Mouse (Mus musculus): ENCODE results near the gene Teddm1a. TPM values are rescaled to one million over a fixed set of nuclear protein-coding genes. Genes with fewer than 3 reads are reported as not detected.

The Teddm1a gene
- polyA plus RNA-seq, 1 experiment from 2014 or later, result not detected

GRCm38 (mm10) chr1:153886024-153886633 lies 5.4 kb upstream of the Teddm1a start:
- no peak overlapping the region for H3K4me3 ChIP-seq (replicated peaks; ENCODE audit: low read length)
- H3K27me3 ChIP-seq (ENCODE audit: control insufficient read depth, insufficient read depth, low read length), result no peaks in the 10 kb centered on the region
- no peak overlapping the region for H3K4me2 ChIP-seq (ENCODE audit: low read depth, low read length)
- H3K9me3 ChIP-seq (replicated peaks; ENCODE audit: control insufficient read depth, low read length), result no peaks in the 10 kb centered on the region
- 36% methylated on average over 17 of the region's 17 CpGs for WGBS
- no peaks in the 10 kb centered on the region for H3K4me1 ChIP-seq (ENCODE audit: control insufficient read depth, insufficient read depth, low read length)
- H3K36me3 ChIP-seq (ENCODE audit: control insufficient read depth, insufficient read depth, low read length), result no peaks in the 10 kb centered on the region
- no peak overlapping the region for H3K9ac ChIP-seq (ENCODE audit: low read length)
- no peak overlapping the region for H3K27ac ChIP-seq (ENCODE audit: low read length)
- no peak for ATAC-seq (ENCODE audit: insufficient read depth, low FRiP score)

- Histone ChIP-seq H3K27me3 (ENCODE audit: control insufficient read depth, insufficient read depth, low read length) (no peaks in the 10 kb centered on the region), H3K9me3 (replicated peaks; ENCODE audit: control insufficient read depth, low read length) (no peaks in the 10 kb centered on the region), H3K9ac (ENCODE audit: low read length) (no peak overlapping the region), H3K4me1 (ENCODE audit: control insufficient read depth, insufficient read depth, low read length) (0 out of 2 replicates have a peak, but pooled peaks cover under 1% of the 10 kb centered on the region), H3K4me2 (ENCODE audit: low read depth, low read length) (no peak overlapping the region), H3K27ac (ENCODE audit: low read length) (no peak overlapping the region), H3K4me3 (replicated peaks; ENCODE audit: low read length) (no peak overlapping the region), H3K36me3 (ENCODE audit: control insufficient read depth, insufficient read depth, low read length) (no peaks in the 10 kb centered on the region)
- ATAC-seq (ENCODE audit: insufficient read depth, low FRiP score), result no peak
- WGBS, result 95% methylated on average over 10 of the region's 10 CpGs
These were observed 1.4 kb upstream of the Teddm1a start for GRCm38 (mm10) chr1:153890121-153890520.

- Histone ChIP-seq H3K4me2 (ENCODE audit: low read depth, low read length) (no peak overlapping the region), H3K4me1 (ENCODE audit: control insufficient read depth, insufficient read depth, low read length) (0 out of 2 replicates have a peak, but pooled peaks cover 3% of the 10 kb centered on the region), H3K9me3 (replicated peaks; ENCODE audit: control insufficient read depth, low read length) (no peaks in the 10 kb centered on the region), H3K27me3 (ENCODE audit: control insufficient read depth, insufficient read depth, low read length) (no peaks in the 10 kb centered on the region), H3K27ac (ENCODE audit: low read length) (no peak overlapping the region), H3K9ac (ENCODE audit: low read length) (no peak overlapping the region), H3K36me3 (ENCODE audit: control insufficient read depth, insufficient read depth, low read length) (no peaks in the 10 kb centered on the region), H3K4me3 (replicated peaks; ENCODE audit: low read length) (no peak overlapping the region)
- ATAC-seq (ENCODE audit: insufficient read depth, low FRiP score), result no peak
- WGBS, result 63% methylated on average over 2 of the region's 2 CpGs
These were observed 2.2 kb downstream of the Teddm1a start for GRCm38 (mm10) chr1:153893746-153894145.

- H3K36me3 ChIP-seq (ENCODE audit: control insufficient read depth, insufficient read depth, low read length), result no peaks in the 10 kb centered on the region
- H3K9me3 ChIP-seq (replicated peaks; ENCODE audit: control insufficient read depth, low read length), result no peaks in the 10 kb centered on the region
- no peak overlapping the region; the same call in 1 of the 2 replicates for H3K27ac ChIP-seq (ENCODE audit: low read length)
- ATAC-seq (ENCODE audit: insufficient read depth, low FRiP score), result no peak
- H3K4me2 ChIP-seq (ENCODE audit: low read depth, low read length), result no peak overlapping the region
- H3K4me3 ChIP-seq (replicated peaks; ENCODE audit: low read length), result no peak overlapping the region
- 43% methylated on average over 8 of the region's 8 CpGs for WGBS
- no peak overlapping the region for H3K9ac ChIP-seq (ENCODE audit: low read length)
- no peaks in the 10 kb centered on the region for H3K27me3 ChIP-seq (ENCODE audit: control insufficient read depth, insufficient read depth, low read length)
- 0 out of 2 replicates have a peak, but pooled peaks cover 6% of the 10 kb centered on the region for H3K4me1 ChIP-seq (ENCODE audit: control insufficient read depth, insufficient read depth, low read length)
These were observed 2.8 kb downstream of the Teddm1a start for GRCm38 (mm10) chr1:153894201-153894893.

GRCm38 (mm10) chr1:153894979-153895378 lies 3.4 kb downstream of the Teddm1a start:
- Histone ChIP-seq H3K9ac (ENCODE audit: low read length) (no peak overlapping the region), H3K4me1 (ENCODE audit: control insufficient read depth, insufficient read depth, low read length) (0 out of 2 replicates have a peak, but pooled peaks cover 6% of the 10 kb centered on the region), H3K4me3 (replicated peaks; ENCODE audit: low read length) (no peak overlapping the region), H3K9me3 (replicated peaks; ENCODE audit: control insufficient read depth, low read length) (no peaks in the 10 kb centered on the region), H3K36me3 (ENCODE audit: control insufficient read depth, insufficient read depth, low read length) (no peaks in the 10 kb centered on the region), H3K4me2 (ENCODE audit: low read depth, low read length) (no peak overlapping the region), H3K27me3 (ENCODE audit: control insufficient read depth, insufficient read depth, low read length) (no peaks in the 10 kb centered on the region), H3K27ac (ENCODE audit: low read length) (no peak overlapping the region)
- WGBS, result 31% methylated on average over 5 of the region's 5 CpGs
- ATAC-seq (ENCODE audit: insufficient read depth, low FRiP score), result no peak

- Histone ChIP-seq H3K4me3 (replicated peaks; ENCODE audit: low read length) (no peak overlapping the region), H3K4me1 (ENCODE audit: control insufficient read depth, insufficient read depth, low read length) (peaks cover 16% of the 10 kb centered on the region), H3K9ac (ENCODE audit: low read length) (no peak overlapping the region), H3K9me3 (replicated peaks; ENCODE audit: control insufficient read depth, low read length) (no peaks in the 10 kb centered on the region), H3K27ac (ENCODE audit: low read length) (no peak overlapping the region), H3K4me2 (ENCODE audit: low read depth, low read length) (no peak overlapping the region), H3K36me3 (ENCODE audit: control insufficient read depth, insufficient read depth, low read length) (no peaks in the 10 kb centered on the region), H3K27me3 (ENCODE audit: control insufficient read depth, insufficient read depth, low read length) (no peaks in the 10 kb centered on the region)
- WGBS, result 78% methylated on average over 8 of the region's 8 CpGs
- ATAC-seq (ENCODE audit: insufficient read depth, low FRiP score), result no peak
These were observed 5.7 kb downstream of the Teddm1a start for GRCm38 (mm10) chr1:153897196-153897595.

- Histone ChIP-seq H3K9me3 (replicated peaks; ENCODE audit: control insufficient read depth, low read length) (no peaks in the 10 kb centered on the region), H3K4me3 (replicated peaks; ENCODE audit: low read length) (peak overlapping the region; percentile 71), H3K36me3 (ENCODE audit: control insufficient read depth, insufficient read depth, low read length) (peaks cover 14% of the 10 kb centered on the region), H3K4me1 (ENCODE audit: control insufficient read depth, insufficient read depth, low read length) (peaks cover 27% of the 10 kb centered on the region), H3K27ac (ENCODE audit: low read length) (peak overlapping the region; percentile 98), H3K9ac (ENCODE audit: low read length) (peak overlapping the region; percentile 82), H3K27me3 (ENCODE audit: control insufficient read depth, insufficient read depth, low read length) (no peaks in the 10 kb centered on the region), H3K4me2 (ENCODE audit: low read depth, low read length) (peak overlapping the region; percentile 90)
- ATAC-seq (ENCODE audit: insufficient read depth, low FRiP score), result peak; percentile 26; the same call in 1 of the 2 replicates
- 16% methylated on average over 22 of the region's 22 CpGs for WGBS
These were observed 7.6 kb downstream of the Teddm1a start for GRCm38 (mm10) chr1:153898989-153899730.

- WGBS, result under 1% methylated on average over 51 of the region's 51 CpGs
- peak within 1 kb of the TSS; percentile 98 for H3K27ac ChIP-seq (ENCODE audit: low read length)
- peak within 1 kb of the TSS; percentile 71 for H3K4me3 ChIP-seq (replicated peaks; ENCODE audit: low read length)
- H3K36me3 ChIP-seq (ENCODE audit: control insufficient read depth, insufficient read depth, low read length), result peaks cover 20% of the 10 kb centered on the region
- H3K4me1 ChIP-seq (ENCODE audit: control insufficient read depth, insufficient read depth, low read length), result peaks cover 27% of the 10 kb centered on the region
- peak; percentile 97 for ATAC-seq (ENCODE audit: insufficient read depth, low FRiP score)
- H3K27me3 ChIP-seq (ENCODE audit: control insufficient read depth, insufficient read depth, low read length), result no peaks in the 10 kb centered on the region
- H3K9ac ChIP-seq (ENCODE audit: low read length), result peak within 1 kb of the TSS; percentile 82
- H3K4me2 ChIP-seq (ENCODE audit: low read depth, low read length), result peak within 1 kb of the TSS; percentile 90
- no peaks in the 10 kb centered on the region for H3K9me3 ChIP-seq (replicated peaks; ENCODE audit: control insufficient read depth, low read length)
These were observed 8.3 kb downstream of the Teddm1a start, which contains the start of the genes Glul and Teddm2 for GRCm38 (mm10) chr1:153899731-153900380. Gene Glul (plus strand): TSS chr1:153899944. Gene Teddm2 (minus strand): TSS chr1:153900228.

Data from stomach, embryonic 16.5 days (tissue).